Mouse (Mus musculus) heart, embryonic 14.5 days (tissue): Measurements from ENCODE around the gene Cdc73. TPM values are rescaled to one million over a fixed set of nuclear protein-coding genes. Genes with fewer than 3 reads are reported as not detected.

Experiments
- ATAC-seq: fragments of 200-750 bp; cut with Nextera tagmentation; 2 replicates; pipeline ENCODE4 v1.8.0; 2017; ENCODE audit warnings: low read depth, moderate TSS enrichment; ENCODE audit not compliant: insufficient number of reproducible peaks, insufficient read depth, low FRiP score
- H3K27ac ChIP-seq, 2 experiments: fragments of 200-500 bp in 1 of 2; fragments of 300-500 bp in 1 of 2; sonication (generic) in 1 of 2; replicated peaks in 1 of 2; 2 replicates each; pipeline ENCODE4 v1.5.1; 2012 to 2014; ENCODE audit warnings: low read depth in 2 of 2, low read length in 2 of 2, control low read depth in 1 of 2, mild to moderate bottlenecking in 1 of 2, mixed read lengths in 1 of 2; ENCODE audit not compliant: control insufficient read depth in 1 of 2, insufficient read depth in 1 of 2
- H3K27me3 ChIP-seq: fragments of 300-500 bp; sonication (generic); 2 replicates; pipeline ENCODE4 v1.6.1; 2014; ENCODE audit warnings: mild to moderate bottlenecking, low read length, control low read depth; ENCODE audit not compliant: control insufficient read depth, insufficient read depth
- H3K36me3 ChIP-seq: fragments of 300-500 bp; sonication (generic); 2 replicates; pipeline ENCODE4 v1.6.1; 2014; ENCODE audit warnings: mild to moderate bottlenecking, control low read depth, low read length, mixed read lengths; ENCODE audit not compliant: control insufficient read depth, insufficient read depth
- H3K4me1 ChIP-seq, 2 experiments: fragments of 200-500 bp in 1 of 2; fragments of 300-500 bp in 1 of 2; sonication (generic) in 1 of 2; 2 replicates each; pipeline ENCODE4 v1.6.1; 2012 to 2014; ENCODE audit warnings: low read length in 2 of 2, control low read depth in 1 of 2, mixed read lengths in 1 of 2; ENCODE audit not compliant: control insufficient read depth in 2 of 2, insufficient read depth in 2 of 2
- H3K4me2 ChIP-seq: fragments of 300-500 bp; sonication (generic); 2 replicates; pipeline ENCODE4 v1.6.1; 2014; ENCODE audit warnings: mild to moderate bottlenecking, low read length
- H3K4me3 ChIP-seq, 2 experiments: fragments of 200-500 bp in 1 of 2; fragments of 300-500 bp in 1 of 2; sonication (generic) in 1 of 2; 2 replicates each; pipeline ENCODE4 v1.5.1; 2012 to 2014; ENCODE audit warnings: low read length in 2 of 2, mild to moderate bottlenecking in 2 of 2, control low read depth in 1 of 2, low read depth in 1 of 2, moderate library complexity in 1 of 2; ENCODE audit not compliant: control insufficient read depth in 1 of 2, insufficient read depth in 1 of 2
- H3K9ac ChIP-seq: fragments of 300-500 bp; sonication (generic); 2 replicates; pipeline ENCODE4 v1.6.1; 2014; ENCODE audit warnings: mild to moderate bottlenecking, low read length
- H3K9me3 ChIP-seq: fragments of 300-500 bp; sonication (generic); 2 replicates; pipeline ENCODE4 v1.6.1; 2016; ENCODE audit warnings: low read length, control low read depth; ENCODE audit not compliant: control insufficient read depth
- WGBS: fragments of 180-500 bp; shearing (Covaris S2); extraction: QIAGEN DNeasy Blood & Tissue Kit; methylation state at CpG from one replicate; pipeline ENCODE4 v1.1.7; 2014; 5-methylcytosine and 5-hydroxymethylcytosine counted together
- polyA plus RNA-seq: library from polyadenylated mRNA; unstranded; fragments of >200 nt; fragmentation: Nextera tagmentation; extraction: Ambion mirVana; gene quantifications from 2 replicates; pipeline ENCODE4 v1.2.1, GENCODE M21; 2014

Cdc73 gene
- 16.9 and 17.3 TPM in 2 replicates for polyA plus RNA-seq

GRCm38 (mm10) chr1:143702741-143703262, at the start of gene Cdc73:
Cdc73 (minus strand) TSS chr1:143702893.
- Histone ChIP-seq H3K27ac (peak within 1 kb of the TSS; percentile 90 to 97), H3K4me1 (peaks cover 0 to 17% of the 10 kb centered on the region in 2 experiments; a peak in 2 of 4 replicates), H3K36me3 (peaks cover 8% of the 10 kb centered on the region), H3K9ac (peak within 1 kb of the TSS; percentile 90), H3K9me3 (no peaks in the 10 kb centered on the region), H3K4me2 (peak within 1 kb of the TSS; percentile 87), H3K27me3 (no peaks in the 10 kb centered on the region), H3K4me3 (peak within 1 kb of the TSS; percentile 65 to 93)
- WGBS: under 1% methylated on average over 56 of the region's 74 CpGs
- peak; percentile 97 for ATAC-seq

- Histone ChIP-seq H3K4me2 (no peak overlapping the region), H3K9me3 (no peaks in the 10 kb centered on the region), H3K4me3 (no peak overlapping the region), H3K27ac (no peak overlapping the region), H3K36me3 (peaks cover 74% of the 10 kb centered on the region), H3K4me1 (no peaks in the 10 kb centered on the region), H3K27me3 (no peaks in the 10 kb centered on the region), H3K9ac (no peak overlapping the region)
- no peak for ATAC-seq
- WGBS: 89% methylated on average over 10 of the region's 10 CpGs
Observed at GRCm38 (mm10) chr1:143745871-143746270, 43.2 kb upstream of the Cdc73 start.

- WGBS: 92% methylated on average over 6 of the region's 6 CpGs
Observed at GRCm38 (mm10) chr1:143742186-143742585, 39.5 kb upstream of the Cdc73 start.

GRCm38 (mm10) chr1:143741331-143741730, 38.6 kb upstream of the Cdc73 start:
- Histone ChIP-seq H3K27me3 (no peaks in the 10 kb centered on the region), H3K27ac (no peak overlapping the region), H3K36me3 (peaks cover 46% of the 10 kb centered on the region), H3K9ac (no peak overlapping the region), H3K4me1 (peaks cover 0 to 2% of the 10 kb centered on the region in 2 experiments; a peak in 1 of 4 replicates), H3K9me3 (no peaks in the 10 kb centered on the region), H3K4me3 (no peak overlapping the region), H3K4me2 (no peak overlapping the region)
- no peak for ATAC-seq
- WGBS: 85% methylated on average over 5 of the region's 5 CpGs

More at GRCm38 (mm10) chr1:143742186-143742585, 39.5 kb upstream of the Cdc73 start:
- H3K4me1 ChIP-seq: peaks cover 0 to 2% of the 10 kb centered on the region in 2 experiments; a peak in 1 of 4 replicates
- no peaks in the 10 kb centered on the region for H3K9me3 ChIP-seq
- H3K9ac ChIP-seq: no peak overlapping the region
- no peak for ATAC-seq
- H3K36me3 ChIP-seq: peaks cover 54% of the 10 kb centered on the region
- H3K27me3 ChIP-seq: no peaks in the 10 kb centered on the region
- no peak overlapping the region for H3K27ac ChIP-seq
- no peak overlapping the region for H3K4me3 ChIP-seq
- no peak overlapping the region for H3K4me2 ChIP-seq

GRCm38 (mm10) chr1:143740581-143740980, 37.9 kb upstream of the Cdc73 start:
- no peaks in the 10 kb centered on the region for H3K27me3 ChIP-seq
- peaks cover 0 to 2% of the 10 kb centered on the region in 2 experiments; a peak in 1 of 4 replicates for H3K4me1 ChIP-seq
- H3K4me3 ChIP-seq: no peak overlapping the region
- peaks cover 38% of the 10 kb centered on the region for H3K36me3 ChIP-seq
- no peaks in the 10 kb centered on the region for H3K9me3 ChIP-seq
- peak overlapping the region; percentile 90 for H3K4me2 ChIP-seq
- no peak overlapping the region for H3K9ac ChIP-seq
- no peak for ATAC-seq
- WGBS: 80% methylated on average over 10 of the region's 10 CpGs
- no peak overlapping the region for H3K27ac ChIP-seq

GRCm38 (mm10) chr1:143739361-143740350, 37.0 kb upstream of the Cdc73 start:
- Histone ChIP-seq H3K4me1 (peaks cover 0 to 2% of the 10 kb centered on the region in 2 experiments; a peak in 1 of 4 replicates), H3K27ac (peak overlapping the region; percentile 65 to 86; a peak in 3 of 4 replicates), H3K36me3 (peaks cover 29% of the 10 kb centered on the region), H3K4me2 (peak overlapping the region; percentile 90), H3K4me3 (peak overlapping the region; percentile 80 to 87), H3K27me3 (no peaks in the 10 kb centered on the region), H3K9ac (peak overlapping the region; percentile 85), H3K9me3 (no peaks in the 10 kb centered on the region)
- peak; percentile 87 for ATAC-seq
- under 1% methylated on average over 60 of the region's 71 CpGs for WGBS

GRCm38 (mm10) chr1:143738811-143739210, 36.1 kb upstream of the Cdc73 start:
- 25% methylated on average over 10 of the region's 11 CpGs for WGBS
- H3K27ac ChIP-seq: no peak overlapping the region

More at GRCm38 (mm10) chr1:143738811-143739210, 36.1 kb upstream of the Cdc73 start:
- H3K27me3 ChIP-seq: no peaks in the 10 kb centered on the region
- peak overlapping the region; percentile 85 for H3K9ac ChIP-seq
- H3K4me1 ChIP-seq: peaks cover 0 to 2% of the 10 kb centered on the region in 2 experiments; a peak in 1 of 4 replicates
- ATAC-seq: no peak
- H3K36me3 ChIP-seq: peaks cover 21% of the 10 kb centered on the region
- H3K9me3 ChIP-seq: no peaks in the 10 kb centered on the region
- peak overlapping the region; percentile 80 to 87 for H3K4me3 ChIP-seq
- peak overlapping the region; percentile 90 for H3K4me2 ChIP-seq
